Comparison of ENCODE assay signal across 10 mouse cellular contexts in genomic region chr11:119037780-119038401, GRCm38 (mm10). TPM values are rescaled to one million over a fixed set of nuclear protein-coding genes. Genes with fewer than 3 reads are reported as not detected.
A peak's percentile ranks its signal among the peaks of the same experiment; 100 is the strongest.
DNase-seq lines count a peak whose midpoint lies in the region; ATAC-seq lines count a peak whose summit lies in the region.
"Had no signal": no experiment of that assay in that cellular context is flagged by ENCODE, and none has a peak within 500 bp of the region (broad histone marks: within the 10 kb centered on the region; RNA-seq: fewer than 3 reads in every experiment).

No protein-coding gene starts in this region.

- WGBS in heart, embryonic 14.5 days: 23% methylated on average over 18 of the region's 18 CpGs
- under 1% methylated on average over 18 of the region's 18 CpGs for WGBS in hindbrain, embryonic 10.5 days
- WGBS in midbrain, embryonic 11.5 days: 1% methylated on average over 18 of the region's 18 CpGs

- ATAC-seq in heart, embryonic 14.5 days (ENCODE audit: insufficient number of reproducible peaks, insufficient read depth, low FRiP score, low read depth): no peak
- no peak for ATAC-seq in midbrain, embryonic 11.5 days (ENCODE audit: low FRiP score)

- intact Hi-C loops in left cerebral cortex, postnatal 14 days (cut with DNase I): loop anchor here (5.0 kb wide), 1 partner anchor 41 kb away; no protein-coding TSS in a partner anchor

- peaks cover 74% of the 10 kb centered on the region for H3K27me3 ChIP-seq in heart, embryonic 14.5 days (ENCODE audit: control insufficient read depth, insufficient read depth, low read length)
- H3K27me3 ChIP-seq in hindbrain, embryonic 10.5 days (ENCODE audit: insufficient read depth, poor library complexity, severe bottlenecking): peaks cover 90% of the 10 kb centered on the region
- H3K27me3 ChIP-seq in midbrain, embryonic 11.5 days (ENCODE audit: control insufficient read depth, insufficient read depth, low read length): peaks cover 62% of the 10 kb centered on the region

- H3K4me1 ChIP-seq in heart, embryonic 14.5 days (ENCODE audit: control insufficient read depth in 2 of 2, insufficient read depth in 2 of 2, low read length in 2 of 2): peaks cover 19 to 35% of the 10 kb centered on the region in 2 experiments
- H3K4me1 ChIP-seq in hindbrain, embryonic 10.5 days (replicated peaks): peaks cover 93% of the 10 kb centered on the region
- peaks cover 70% of the 10 kb centered on the region for H3K4me1 ChIP-seq in midbrain, embryonic 11.5 days (ENCODE audit: control insufficient read depth, insufficient read depth, low read length)

- peak overlapping the region; percentile 70 for H3K9ac ChIP-seq in heart, embryonic 14.5 days (ENCODE audit: low read length)
- H3K9ac ChIP-seq in midbrain, embryonic 11.5 days (ENCODE audit: low read length): peak overlapping the region; percentile 39; the same call in 1 of the 2 replicates

- peaks cover 13% of the 10 kb centered on the region for H3K36me3 ChIP-seq in heart, embryonic 14.5 days (ENCODE audit: control insufficient read depth, insufficient read depth, low read length)
- H3K36me3 ChIP-seq in hindbrain, embryonic 10.5 days: peaks cover 11% of the 10 kb centered on the region
- 0 out of 2 replicates have a peak, but pooled peaks cover 3% of the 10 kb centered on the region for H3K36me3 ChIP-seq in midbrain, embryonic 11.5 days (ENCODE audit: control insufficient read depth, insufficient read depth, low read length)

- no peak overlapping the region for H3K27ac ChIP-seq in heart, embryonic 14.5 days (replicated peaks in 1 of 2; ENCODE audit: control insufficient read depth in 1 of 2, insufficient read depth in 1 of 2, low read depth in 2 of 2, low read length in 2 of 2)
- H3K27ac ChIP-seq in hindbrain, embryonic 10.5 days: no peak overlapping the region
- no peak overlapping the region for H3K27ac ChIP-seq in midbrain, embryonic 11.5 days (ENCODE audit: low read depth, low read length)

- no peak for DNase-seq in heart, adult 11 months
- DNase-seq in ZHBTc4 (ENCODE audit: low read depth, low spot score) (peak; percentile 20), MN1 (ENCODE audit: low spot score) (no peak)
- DNase-seq in hindbrain, embryonic 10.5 days (ENCODE audit: low spot score): peak; percentile 43
- peak; percentile 87 for DNase-seq in midbrain, embryonic 11.5 days (ENCODE audit: low spot score, missing footprints)
- DNase-seq in layer of hippocampus, adult 11-12 months (ENCODE audit: low spot score): no peak
- DNase-seq in left cerebral cortex, postnatal 14 days (ENCODE audit: low spot score in 2 of 2): no peak

- peak overlapping the region; percentile 56 to 65 for H3K4me3 ChIP-seq in heart, embryonic 14.5 days (ENCODE audit: control insufficient read depth in 1 of 2, insufficient read depth in 1 of 2, low read depth in 1 of 2, low read length in 2 of 2)
- H3K4me3 ChIP-seq in hindbrain, embryonic 10.5 days: peak overlapping the region; percentile 80
- H3K4me3 ChIP-seq in midbrain, embryonic 11.5 days (ENCODE audit: low read depth, low read length): peak overlapping the region; percentile 34

- H3K9me3 ChIP-seq in heart, embryonic 14.5 days (ENCODE audit: control insufficient read depth, low read length): no peaks in the 10 kb centered on the region
- no peaks in the 10 kb centered on the region for H3K9me3 ChIP-seq in hindbrain, embryonic 10.5 days
- H3K9me3 ChIP-seq in midbrain, embryonic 11.5 days (ENCODE audit: control insufficient read depth, low read length): no peaks in the 10 kb centered on the region

- H3K4me2 ChIP-seq in heart, embryonic 14.5 days (ENCODE audit: low read length): peak overlapping the region; percentile 97
- H3K4me2 ChIP-seq in midbrain, embryonic 11.5 days: peak overlapping the region; percentile 63

RNA-seq across cellular contexts. Expression of gene Cbx8, which starts 2.9 kb away (rescaled TPM):
- 9.3 and 9.6 TPM in 2 replicates for polyA plus RNA-seq in heart, embryonic 14.5 days (2014; fragmentation: Nextera tagmentation; extraction: Ambion mirVana)
- 11.2 and 13.0 TPM in 2 replicates for polyA plus RNA-seq in hindbrain, embryonic 10.5 days (2016; fragmentation: Nextera tagmentation; extraction: Ambion mirVana)
- polyA plus RNA-seq in midbrain, embryonic 11.5 days (2014; fragmentation: Nextera tagmentation; extraction: Ambion mirVana): 11.3 and 11.9 TPM in 2 replicates
- total RNA-seq in left cerebral cortex, postnatal 14 days (2021): 10 to 100 TPM; 12.9 to 15.4 TPM

RNA-seq across cellular contexts. Expression of gene Cbx2, which starts 15.1 kb away (rescaled TPM):
- 9.8 and 11.9 TPM in 2 replicates for polyA plus RNA-seq in heart, embryonic 14.5 days (2014; fragmentation: Nextera tagmentation; extraction: Ambion mirVana)
- 86.6 and 112 TPM in 2 replicates for polyA plus RNA-seq in hindbrain, embryonic 10.5 days (2016; fragmentation: Nextera tagmentation; extraction: Ambion mirVana)
- polyA plus RNA-seq in midbrain, embryonic 11.5 days (2014; fragmentation: Nextera tagmentation; extraction: Ambion mirVana): 66.7 and 70.5 TPM in 2 replicates
- 1 to 10 TPM; 2.4 to 3.4 TPM for total RNA-seq in left cerebral cortex, postnatal 14 days (2021)

RNA-seq across cellular contexts. Expression of gene Cbx4, which starts 48.1 kb away (rescaled TPM):
- polyA plus RNA-seq in heart, embryonic 14.5 days (2014; fragmentation: Nextera tagmentation; extraction: Ambion mirVana): 6.5 and 9.2 TPM in 2 replicates
- 4.4 and 8.2 TPM in 2 replicates for polyA plus RNA-seq in hindbrain, embryonic 10.5 days (2016; fragmentation: Nextera tagmentation; extraction: Ambion mirVana)
- polyA plus RNA-seq in midbrain, embryonic 11.5 days (2014; fragmentation: Nextera tagmentation; extraction: Ambion mirVana): 6.3 and 7.0 TPM in 2 replicates
- 10 to 100 TPM; 63.2 to 74.0 TPM for total RNA-seq in left cerebral cortex, postnatal 14 days (2021)

RNA-seq across cellular contexts. Expression of gene Enpp7, which starts 49.9 kb away (rescaled TPM):
- not detected in 2 replicates for polyA plus RNA-seq in heart, embryonic 14.5 days (2014; fragmentation: Nextera tagmentation; extraction: Ambion mirVana)
- polyA plus RNA-seq in hindbrain, embryonic 10.5 days (2016; fragmentation: Nextera tagmentation; extraction: Ambion mirVana): not detected in 2 replicates
- not detected in 2 replicates for polyA plus RNA-seq in midbrain, embryonic 11.5 days (2014; fragmentation: Nextera tagmentation; extraction: Ambion mirVana)
- total RNA-seq in left cerebral cortex, postnatal 14 days (2021): not detected
- total RNA-seq: megakaryocyte progenitor cell, adult 5-6 weeks had no signal
- polyA plus RNA-seq: erythroblast, embryonic 14.5 days had no signal

Comparison
In these comparisons a context has a peak if more than half of its experiments do, and no peak if none do; other contexts are left out.
1. DNase-seq: peak in ZHBTc4 (single experiment), hindbrain, embryonic 10.5 days (single experiment) and midbrain, embryonic 11.5 days (single experiment); none in heart, adult 11 months (single experiment), layer of hippocampus, adult 11-12 months (single experiment), left cerebral cortex, postnatal 14 days (0 of 2) and MN1 (single experiment).
2. Peak in every context shown above with its lines, with median percentiles within 50 percentile points of each other: H3K4me3 ChIP-seq.